Mouse (Mus musculus): ENCODE results near the gene Cabp2. TPM values are rescaled to one million over a fixed set of nuclear protein-coding genes. Genes with fewer than 3 reads are reported as not detected.
"Not testable (repeated sequence)": the region's sequence is repeated elsewhere in the genome, so short reads cannot be mapped to it uniquely, and the experiment has no call there.

Cabp2 gene
- polyA plus RNA-seq, 1 experiment from 2014 or later = not detected

GRCm38 (mm10) chr19:4042124-4042523 lies 39.3 kb upstream of the Cabp2 start:
- no peaks in the 10 kb centered on the region for H3K36me3 ChIP-seq (ENCODE audit: control insufficient read depth, insufficient read depth, low read length)
- no peak overlapping the region for H3K4me3 ChIP-seq (ENCODE audit: low read depth, low read length)
- H3K9me3 ChIP-seq (ENCODE audit: control insufficient read depth, low read length) = no peaks in the 10 kb centered on the region
- H3K4me2 ChIP-seq (ENCODE audit: low read depth, low read length) = no peak overlapping the region
- 74% methylated on average over 14 of the region's 14 CpGs for WGBS
- no peak overlapping the region for H3K9ac ChIP-seq (replicated peaks; ENCODE audit: low read depth, low read length)
- no peaks in the 10 kb centered on the region for H3K27me3 ChIP-seq (ENCODE audit: control insufficient read depth, insufficient read depth, low read length)
- no peak for ATAC-seq (ENCODE audit: low read depth)
- no peaks in the 10 kb centered on the region; the same call in 1 of the 2 replicates for H3K4me1 ChIP-seq (ENCODE audit: control insufficient read depth, insufficient read depth, low read length)
- no peak overlapping the region for H3K27ac ChIP-seq (ENCODE audit: low read depth, low read length)

GRCm38 (mm10) chr19:4044109-4044508 lies 37.3 kb upstream of the Cabp2 start:
- not testable (repeated sequence) for H3K4me3 ChIP-seq (ENCODE audit: low read depth, low read length); H3K4me2 ChIP-seq (ENCODE audit: low read depth, low read length); H3K36me3 ChIP-seq (ENCODE audit: control insufficient read depth, insufficient read depth, low read length); H3K9ac ChIP-seq (replicated peaks; ENCODE audit: low read depth, low read length); H3K27me3 ChIP-seq (ENCODE audit: control insufficient read depth, insufficient read depth, low read length); H3K4me1 ChIP-seq (ENCODE audit: control insufficient read depth, insufficient read depth, low read length); ATAC-seq (ENCODE audit: low read depth); H3K27ac ChIP-seq (ENCODE audit: low read depth, low read length); H3K9me3 ChIP-seq (ENCODE audit: control insufficient read depth, low read length)
- 89% methylated on average over 5 of the region's 5 CpGs for WGBS

GRCm38 (mm10) chr19:4045966-4046865 lies 35.2 kb upstream of the Cabp2 start, which contains the start of gene Gstp2:
TSS of gene Gstp2 (minus strand) at chr19:4046023.
- Histone ChIP-seq H3K4me1 (ENCODE audit: control insufficient read depth, insufficient read depth, low read length) (no peaks in the 10 kb centered on the region), H3K9ac (replicated peaks; ENCODE audit: low read depth, low read length) (no peak within 1 kb of the TSS), H3K9me3 (ENCODE audit: control insufficient read depth, low read length) (no peaks in the 10 kb centered on the region), H3K27me3 (ENCODE audit: control insufficient read depth, insufficient read depth, low read length) (no peaks in the 10 kb centered on the region), H3K27ac (ENCODE audit: low read depth, low read length) (no peak within 1 kb of the TSS), H3K4me2 (ENCODE audit: low read depth, low read length) (no peak within 1 kb of the TSS), H3K4me3 (ENCODE audit: low read depth, low read length) (no peak within 1 kb of the TSS), H3K36me3 (ENCODE audit: control insufficient read depth, insufficient read depth, low read length) (no peaks in the 10 kb centered on the region)
- ATAC-seq (ENCODE audit: low read depth) = no peak
- WGBS = 53% methylated on average over 16 of the region's 16 CpGs

GRCm38 (mm10) chr19:4046866-4047254 lies 34.5 kb upstream of the Cabp2 start:
- Histone ChIP-seq H3K4me1 (ENCODE audit: control insufficient read depth, insufficient read depth, low read length) (no peaks in the 10 kb centered on the region), H3K4me3 (ENCODE audit: low read depth, low read length) (no peak overlapping the region), H3K27ac (ENCODE audit: low read depth, low read length) (no peak overlapping the region), H3K36me3 (ENCODE audit: control insufficient read depth, insufficient read depth, low read length) (no peaks in the 10 kb centered on the region), H3K27me3 (ENCODE audit: control insufficient read depth, insufficient read depth, low read length) (no peaks in the 10 kb centered on the region), H3K4me2 (ENCODE audit: low read depth, low read length) (no peak overlapping the region), H3K9ac (replicated peaks; ENCODE audit: low read depth, low read length) (no peak overlapping the region), H3K9me3 (ENCODE audit: control insufficient read depth, low read length) (no peaks in the 10 kb centered on the region)
- WGBS = 84% methylated on average over 8 of the region's 8 CpGs
- ATAC-seq (ENCODE audit: low read depth) = no peak

DNA sequence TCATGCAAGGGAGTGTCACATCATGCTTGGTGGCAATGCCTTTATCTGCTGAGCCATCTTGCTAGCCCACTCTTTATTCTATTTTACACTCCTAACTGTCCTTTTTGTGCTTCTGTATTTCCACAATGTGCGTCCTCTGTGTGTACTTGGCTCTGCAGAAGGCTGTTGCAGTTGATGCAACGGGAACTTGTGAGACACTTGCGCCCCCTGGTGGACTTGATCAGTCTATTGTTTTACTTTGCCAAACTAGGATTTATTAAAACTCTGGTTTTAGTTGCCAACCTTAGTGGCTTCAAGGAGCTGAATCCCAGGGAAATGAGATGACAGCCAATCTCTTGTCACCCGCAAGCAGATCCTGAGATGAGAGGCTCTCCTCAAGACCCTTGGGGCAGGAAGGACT lies 33.5 kb upstream of the Cabp2 start:
- Histone ChIP-seq H3K4me2 (ENCODE audit: low read depth, low read length) (no peak overlapping the region), H3K9me3 (ENCODE audit: control insufficient read depth, low read length) (no peaks in the 10 kb centered on the region), H3K27me3 (ENCODE audit: control insufficient read depth, insufficient read depth, low read length) (no peaks in the 10 kb centered on the region), H3K27ac (ENCODE audit: low read depth, low read length) (no peak overlapping the region), H3K4me1 (ENCODE audit: control insufficient read depth, insufficient read depth, low read length) (no peaks in the 10 kb centered on the region), H3K4me3 (ENCODE audit: low read depth, low read length) (no peak overlapping the region), H3K36me3 (ENCODE audit: control insufficient read depth, insufficient read depth, low read length) (no peaks in the 10 kb centered on the region), H3K9ac (replicated peaks; ENCODE audit: low read depth, low read length) (no peak overlapping the region)
- ATAC-seq (ENCODE audit: low read depth) = no peak
- 16% methylated on average over 4 of the region's 4 CpGs for WGBS

- not testable (repeated sequence) for H3K27me3 ChIP-seq (ENCODE audit: control insufficient read depth, insufficient read depth, low read length); H3K36me3 ChIP-seq (ENCODE audit: control insufficient read depth, insufficient read depth, low read length); H3K27ac ChIP-seq (ENCODE audit: low read depth, low read length); H3K9ac ChIP-seq (replicated peaks; ENCODE audit: low read depth, low read length); H3K4me1 ChIP-seq (ENCODE audit: control insufficient read depth, insufficient read depth, low read length); ATAC-seq (ENCODE audit: low read depth); H3K4me3 ChIP-seq (ENCODE audit: low read depth, low read length); H3K9me3 ChIP-seq (ENCODE audit: control insufficient read depth, low read length); H3K4me2 ChIP-seq (ENCODE audit: low read depth, low read length)
- 78% methylated on average over 5 of the region's 5 CpGs for WGBS
These were observed 32.3 kb upstream of the Cabp2 start for GRCm38 (mm10) chr19:4049069-4049468.

DNA sequence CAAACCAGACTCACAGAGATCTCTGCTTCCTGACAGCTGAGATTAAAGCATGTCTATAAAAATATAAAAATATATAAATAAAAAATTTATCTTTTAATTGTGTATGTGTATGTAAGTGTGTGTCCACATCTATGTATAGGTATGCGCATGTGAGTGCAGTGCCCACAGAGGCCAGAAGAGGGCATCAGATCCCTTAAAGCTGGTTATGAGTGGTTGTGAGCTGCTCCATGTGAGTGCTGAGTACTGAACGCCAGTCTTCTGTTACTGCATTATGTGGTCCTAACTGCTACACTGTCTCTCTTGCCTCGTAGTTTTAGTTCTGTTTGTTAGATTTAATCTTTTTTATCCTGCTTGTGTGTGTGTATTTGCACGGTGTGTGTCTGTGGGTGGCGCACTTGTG lies 30.4 kb upstream of the Cabp2 start:
- no peak for ATAC-seq (ENCODE audit: low read depth)
- no peak overlapping the region for H3K4me2 ChIP-seq (ENCODE audit: low read depth, low read length)
- H3K27ac ChIP-seq (ENCODE audit: low read depth, low read length) = no peak overlapping the region
- no peak overlapping the region for H3K4me3 ChIP-seq (ENCODE audit: low read depth, low read length)
- H3K4me1 ChIP-seq (ENCODE audit: control insufficient read depth, insufficient read depth, low read length) = no peaks in the 10 kb centered on the region
- H3K27me3 ChIP-seq (ENCODE audit: control insufficient read depth, insufficient read depth, low read length) = no peaks in the 10 kb centered on the region
- 96% methylated on average over 5 of the region's 5 CpGs for WGBS
- H3K36me3 ChIP-seq (ENCODE audit: control insufficient read depth, insufficient read depth, low read length) = no peaks in the 10 kb centered on the region
- H3K9me3 ChIP-seq (ENCODE audit: control insufficient read depth, low read length) = no peaks in the 10 kb centered on the region
- H3K9ac ChIP-seq (replicated peaks; ENCODE audit: low read depth, low read length) = no peak overlapping the region

- Histone ChIP-seq H3K27me3 (ENCODE audit: control insufficient read depth, insufficient read depth, low read length) (no peaks in the 10 kb centered on the region), H3K9ac (replicated peaks; ENCODE audit: low read depth, low read length) (no peak overlapping the region), H3K9me3 (ENCODE audit: control insufficient read depth, low read length) (no peaks in the 10 kb centered on the region), H3K36me3 (ENCODE audit: control insufficient read depth, insufficient read depth, low read length) (no peaks in the 10 kb centered on the region), H3K27ac (ENCODE audit: low read depth, low read length) (no peak overlapping the region), H3K4me1 (ENCODE audit: control insufficient read depth, insufficient read depth, low read length) (no peaks in the 10 kb centered on the region), H3K4me2 (ENCODE audit: low read depth, low read length) (no peak overlapping the region), H3K4me3 (ENCODE audit: low read depth, low read length) (no peak overlapping the region)
- no peak for ATAC-seq (ENCODE audit: low read depth)
- 54% methylated on average over 10 of the region's 10 CpGs for WGBS
These were observed 29.4 kb upstream of the Cabp2 start for GRCm38 (mm10) chr19:4051741-4052515.

DNA sequence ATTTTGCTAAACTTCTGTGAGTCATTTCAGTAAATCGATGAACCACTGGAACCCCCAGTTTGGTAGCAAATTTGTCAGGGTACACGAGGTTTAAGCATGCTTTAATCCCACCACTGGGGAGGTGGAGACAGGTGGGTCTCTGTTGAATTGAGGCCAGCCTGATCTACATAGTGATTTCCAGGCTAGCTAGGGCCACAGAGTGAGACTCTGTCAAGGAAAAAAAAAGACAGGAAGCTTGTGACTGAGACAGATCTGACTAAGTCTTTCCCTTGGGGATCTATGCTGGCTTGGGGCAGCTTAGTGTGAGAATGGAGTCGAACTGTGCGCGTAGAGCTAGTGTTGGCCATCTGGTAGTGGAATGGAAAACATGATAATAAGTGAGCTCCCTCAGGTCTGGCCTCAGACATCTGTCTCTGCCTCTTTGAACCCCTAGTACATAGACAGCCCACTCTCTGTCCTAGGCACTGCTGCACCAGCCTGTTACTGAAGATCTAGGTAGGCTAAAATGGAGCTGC lies 28.8 kb upstream of the Cabp2 start:
- ATAC-seq (ENCODE audit: low read depth) = no peak
- Histone ChIP-seq H3K9ac (replicated peaks; ENCODE audit: low read depth, low read length) (no peak overlapping the region), H3K9me3 (ENCODE audit: control insufficient read depth, low read length) (no peaks in the 10 kb centered on the region), H3K27me3 (ENCODE audit: control insufficient read depth, insufficient read depth, low read length) (no peaks in the 10 kb centered on the region), H3K4me1 (ENCODE audit: control insufficient read depth, insufficient read depth, low read length) (no peaks in the 10 kb centered on the region), H3K36me3 (ENCODE audit: control insufficient read depth, insufficient read depth, low read length) (no peaks in the 10 kb centered on the region), H3K4me2 (ENCODE audit: low read depth, low read length) (no peak overlapping the region), H3K27ac (ENCODE audit: low read depth, low read length) (no peak overlapping the region), H3K4me3 (ENCODE audit: low read depth, low read length) (no peak overlapping the region)
- WGBS = 79% methylated on average over 5 of the region's 5 CpGs
